Mouse (Mus musculus): ENCODE data around the gene Gast. TPM values are rescaled to one million over a fixed set of nuclear protein-coding genes. Genes with fewer than 3 reads are reported as not detected.
"Not testable (repeated sequence)": the region's sequence is repeated elsewhere in the genome, so short reads cannot be mapped to it uniquely, and the experiment has no call there.

Gene Gast
- polyA plus RNA-seq, 1 experiment from 2014 or later: 1.7 TPM

- Histone ChIP-seq H3K9ac (peak overlapping the region; percentile 81), H3K4me2 (peak overlapping the region; percentile 99), H3K9me3 (no peaks in the 10 kb centered on the region), H3K27me3 (peaks cover 42% of the 10 kb centered on the region), H3K4me1 (replicated peaks) (peaks cover 40% of the 10 kb centered on the region), H3K27ac (peak overlapping the region; percentile 49; the same call in 1 of the 2 replicates), H3K4me3 (peak overlapping the region; percentile 78), H3K36me3 (peaks cover 12% of the 10 kb centered on the region)
- ATAC-seq (ENCODE audit: low FRiP score): peak; percentile 40
- WGBS: 1% methylated on average over 53 of the region's 54 CpGs
Observed at GRCm38 (mm10) chr11:100355151-100355951, 21.1 kb downstream of the Gast start.

- Histone ChIP-seq H3K36me3 (peaks cover 12% of the 10 kb centered on the region), H3K27me3 (peaks cover 45% of the 10 kb centered on the region), H3K27ac (peak within 1 kb of the TSS; percentile 49; the same call in 1 of the 2 replicates), H3K4me3 (peak within 1 kb of the TSS; percentile 78), H3K9ac (peak within 1 kb of the TSS; percentile 81), H3K4me1 (replicated peaks) (peaks cover 39% of the 10 kb centered on the region), H3K4me2 (peak within 1 kb of the TSS; percentile 99), H3K9me3 (no peaks in the 10 kb centered on the region)
- 2% methylated on average over 49 of the region's 49 CpGs for WGBS
- ATAC-seq (ENCODE audit: low FRiP score): peak; percentile 61
Observed at GRCm38 (mm10) chr11:100355972-100356818, 22.0 kb downstream of the Gast start, which contains the start of gene Hap1. Gene Hap1 (minus strand): TSS chr11:100356128.

GRCm38 (mm10) chr11:100356819-100357211 lies 22.6 kb downstream of the Gast start:
- no peaks in the 10 kb centered on the region for H3K9me3 ChIP-seq
- peaks cover 33% of the 10 kb centered on the region for H3K4me1 ChIP-seq (replicated peaks)
- H3K9ac ChIP-seq: peak overlapping the region; percentile 81; the same call in 1 of the 2 replicates
- 22% methylated on average over 9 of the region's 9 CpGs for WGBS
- no peak for ATAC-seq (ENCODE audit: low FRiP score)
- no peak overlapping the region for H3K27ac ChIP-seq
- H3K4me3 ChIP-seq: peak overlapping the region; percentile 78
- peaks cover 8% of the 10 kb centered on the region for H3K36me3 ChIP-seq
- H3K27me3 ChIP-seq: peaks cover 45% of the 10 kb centered on the region
- H3K4me2 ChIP-seq: peak overlapping the region; percentile 99

- WGBS: 51% methylated on average over 5 of the region's 5 CpGs
- H3K9ac ChIP-seq: no peak overlapping the region
- peaks cover 8% of the 10 kb centered on the region for H3K36me3 ChIP-seq
- no peak for ATAC-seq (ENCODE audit: low FRiP score)
- H3K4me2 ChIP-seq: no peak overlapping the region
- peaks cover 30% of the 10 kb centered on the region for H3K4me1 ChIP-seq (replicated peaks)
- no peaks in the 10 kb centered on the region for H3K9me3 ChIP-seq
- no peak overlapping the region for H3K27ac ChIP-seq
- no peak overlapping the region for H3K4me3 ChIP-seq
- H3K27me3 ChIP-seq: peaks cover 45% of the 10 kb centered on the region
Observed at GRCm38 (mm10) chr11:100357408-100357807, 23.2 kb downstream of the Gast start.

- H3K4me1 ChIP-seq (replicated peaks): peaks cover 22% of the 10 kb centered on the region
- H3K9me3 ChIP-seq: no peaks in the 10 kb centered on the region
- no peak overlapping the region for H3K9ac ChIP-seq
- ATAC-seq (ENCODE audit: low FRiP score): no peak
- peaks cover 39% of the 10 kb centered on the region for H3K27me3 ChIP-seq
- H3K4me3 ChIP-seq: no peak overlapping the region
- no peak overlapping the region for H3K27ac ChIP-seq
- no peaks in the 10 kb centered on the region for H3K36me3 ChIP-seq
- WGBS: 83% methylated on average over 6 of the region's 6 CpGs
- no peak overlapping the region for H3K4me2 ChIP-seq
Observed at GRCm38 (mm10) chr11:100360175-100360574, 26.0 kb downstream of the Gast start.

- H3K27ac ChIP-seq; ATAC-seq (ENCODE audit: low FRiP score); H3K36me3 ChIP-seq; H3K4me2 ChIP-seq; H3K9ac ChIP-seq; H3K4me3 ChIP-seq; H3K9me3 ChIP-seq: not testable (repeated sequence)
- WGBS: no CpG with 5 or more reads among the region's 13 CpGs
- H3K4me1 ChIP-seq (replicated peaks): peaks cover 18% of the 10 kb centered on the region
- H3K27me3 ChIP-seq: peaks cover 39% of the 10 kb centered on the region
Observed at GRCm38 (mm10) chr11:100361059-100361458, 26.9 kb downstream of the Gast start.

- Histone ChIP-seq H3K9ac (no peak overlapping the region), H3K36me3 (no peaks in the 10 kb centered on the region), H3K4me1 (replicated peaks) (peaks cover 12% of the 10 kb centered on the region), H3K27ac (no peak overlapping the region), H3K4me3 (no peak overlapping the region), H3K9me3 (no peaks in the 10 kb centered on the region), H3K27me3 (peaks cover 27% of the 10 kb centered on the region), H3K4me2 (no peak overlapping the region)
- 0 out of 2 replicates have a peak, but pooled peaks have one; percentile 25 for ATAC-seq (ENCODE audit: low FRiP score)
- WGBS: 15% methylated on average over 8 of the region's 8 CpGs
Observed at GRCm38 (mm10) chr11:100362209-100362978, 28.2 kb downstream of the Gast start.

- Histone ChIP-seq H3K4me1 (replicated peaks) (peaks cover 12% of the 10 kb centered on the region), H3K9me3 (no peaks in the 10 kb centered on the region), H3K27ac (no peak overlapping the region), H3K4me3 (no peak overlapping the region), H3K36me3 (no peaks in the 10 kb centered on the region), H3K9ac (no peak overlapping the region), H3K27me3 (peaks cover 22% of the 10 kb centered on the region), H3K4me2 (no peak overlapping the region)
- WGBS: 27% methylated on average over 12 of the region's 12 CpGs
- ATAC-seq (ENCODE audit: low FRiP score): no peak
Observed at GRCm38 (mm10) chr11:100362979-100363562, 28.9 kb downstream of the Gast start.

GRCm38 (mm10) chr11:100369145-100369544 lies 34.9 kb downstream of the Gast start:
- 79% methylated on average over 7 of the region's 7 CpGs for WGBS
- Histone ChIP-seq H3K36me3 (peaks cover 45% of the 10 kb centered on the region), H3K4me1 (replicated peaks) (no peaks in the 10 kb centered on the region), H3K27ac (no peak overlapping the region), H3K9ac (no peak overlapping the region; the same call in 1 of the 2 replicates), H3K4me2 (no peak overlapping the region), H3K9me3 (no peaks in the 10 kb centered on the region), H3K4me3 (no peak overlapping the region), H3K27me3 (no peaks in the 10 kb centered on the region)
- ATAC-seq (ENCODE audit: low FRiP score): no peak

- Histone ChIP-seq H3K27me3 (no peaks in the 10 kb centered on the region), H3K36me3 (peaks cover 49% of the 10 kb centered on the region), H3K4me1 (replicated peaks) (no peaks in the 10 kb centered on the region), H3K4me3 (no peak overlapping the region), H3K4me2 (no peak overlapping the region), H3K9me3 (no peaks in the 10 kb centered on the region), H3K27ac (no peak overlapping the region), H3K9ac (no peak overlapping the region)
- 81% methylated on average over 8 of the region's 8 CpGs for WGBS
- ATAC-seq (ENCODE audit: low FRiP score): no peak
Observed at GRCm38 (mm10) chr11:100369822-100370221, 35.6 kb downstream of the Gast start.

GRCm38 (mm10) chr11:100371981-100372558 lies 37.9 kb downstream of the Gast start:
- no peaks in the 10 kb centered on the region for H3K4me1 ChIP-seq (replicated peaks)
- ATAC-seq (ENCODE audit: low FRiP score): peak; percentile 32; the same call in 1 of the 2 replicates
- peaks cover 71% of the 10 kb centered on the region for H3K36me3 ChIP-seq
- H3K27ac ChIP-seq: no peak overlapping the region
- no peak overlapping the region for H3K4me2 ChIP-seq
- H3K9ac ChIP-seq: no peak overlapping the region
- no peaks in the 10 kb centered on the region for H3K9me3 ChIP-seq
- H3K27me3 ChIP-seq: no peaks in the 10 kb centered on the region
- 66% methylated on average over 7 of the region's 8 CpGs for WGBS
- H3K4me3 ChIP-seq: no peak overlapping the region

All from hindbrain, embryonic 13.5 days (tissue).